Mouse (Mus musculus): ENCODE results near the gene Bcr.

Gene Bcr

DNA sequence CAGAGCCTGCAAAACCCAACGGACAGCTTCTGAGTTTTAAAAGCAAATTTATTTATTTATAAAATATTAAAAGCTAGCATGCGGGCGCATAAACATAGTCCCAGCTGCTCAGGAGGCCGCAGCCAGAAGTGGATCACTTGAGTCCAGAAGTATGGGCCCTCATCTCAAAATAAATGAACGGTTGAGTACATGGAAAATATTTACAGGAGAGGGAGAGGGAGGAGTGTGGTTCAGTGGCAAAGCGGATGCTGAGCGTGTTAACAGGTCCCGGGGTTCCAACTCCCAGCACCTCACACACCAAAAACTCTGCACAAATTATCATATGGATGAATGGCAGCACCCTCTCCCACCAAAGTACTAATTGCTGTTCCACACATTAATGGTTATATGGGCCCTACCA is 2.1 kb upstream of the Bcr start:
- DNase-seq (ENCODE audit: low spot score): no peak

- DNase-seq (ENCODE audit: low spot score): no peak
These were observed 1.5 kb upstream of the Bcr start for GRCm38 (mm10) chr10:75058761-75059395.

DNA sequence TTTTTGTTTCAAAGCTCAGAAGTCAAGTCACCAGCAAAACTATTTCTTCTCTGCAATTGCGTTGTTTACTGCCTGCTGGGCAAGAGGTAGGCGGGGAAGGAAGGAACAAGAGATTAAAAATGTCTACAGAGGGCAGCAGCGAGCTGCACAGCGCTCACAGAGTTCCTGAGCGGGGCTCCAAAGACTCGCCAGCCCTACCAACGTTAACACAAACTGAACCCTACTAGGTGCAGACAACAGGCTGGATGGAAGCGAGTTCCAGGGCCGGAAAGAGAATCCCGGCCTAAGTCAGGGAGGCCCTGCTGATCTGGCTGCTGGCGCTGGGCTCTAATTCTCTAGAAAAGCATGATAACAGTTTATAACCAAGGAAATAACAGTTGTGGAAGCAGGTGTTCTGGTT is 996 bp upstream of the Bcr start:
- DNase-seq (ENCODE audit: low spot score): peak; percentile 46

- no peak for DNase-seq (ENCODE audit: low spot score)
These were observed 447 bp downstream of the Bcr start for GRCm38 (mm10) chr10:75060843-75061235.

DNA sequence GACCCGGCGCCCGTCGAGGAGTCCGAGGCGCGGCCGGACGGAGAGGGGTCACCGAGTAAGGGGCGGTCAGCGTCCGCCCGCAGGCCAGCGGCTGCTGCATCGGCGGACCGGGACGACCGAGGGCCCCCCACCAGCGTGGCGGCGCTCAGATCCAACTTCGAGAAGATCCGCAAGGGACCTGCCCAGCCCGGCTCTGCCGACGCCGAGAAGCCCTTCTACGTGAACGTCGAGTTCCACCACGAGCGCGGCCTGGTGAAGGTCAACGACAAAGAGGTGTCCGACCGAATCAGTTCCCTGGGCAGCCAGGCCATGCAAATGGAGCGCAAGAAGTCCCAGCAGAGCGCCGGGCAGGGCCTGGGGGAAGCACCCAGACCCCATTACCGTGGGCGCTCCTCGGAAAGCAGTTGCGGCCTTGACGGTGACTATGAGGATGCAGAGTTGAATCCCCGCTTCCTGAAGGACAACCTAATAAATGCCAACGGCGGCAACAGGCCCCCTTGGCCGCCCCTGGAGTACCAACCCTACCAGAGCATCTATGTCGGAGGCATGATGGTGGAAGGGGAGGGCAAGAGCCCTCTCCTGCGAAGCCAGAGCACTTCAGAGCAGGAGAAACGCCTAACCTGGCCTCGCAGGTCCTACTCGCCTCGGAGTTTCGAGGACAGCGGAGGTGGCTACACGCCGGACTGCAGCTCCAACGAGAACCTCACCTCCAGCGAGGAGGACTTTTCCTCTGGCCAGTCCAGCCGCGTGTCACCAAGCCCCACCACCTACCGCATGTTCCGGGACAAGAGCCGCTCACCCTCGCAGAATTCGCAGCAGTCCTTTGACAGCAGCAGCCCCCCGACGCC is 1.2 kb downstream of the Bcr start:
- no peak for DNase-seq (ENCODE audit: low spot score)

DNA sequence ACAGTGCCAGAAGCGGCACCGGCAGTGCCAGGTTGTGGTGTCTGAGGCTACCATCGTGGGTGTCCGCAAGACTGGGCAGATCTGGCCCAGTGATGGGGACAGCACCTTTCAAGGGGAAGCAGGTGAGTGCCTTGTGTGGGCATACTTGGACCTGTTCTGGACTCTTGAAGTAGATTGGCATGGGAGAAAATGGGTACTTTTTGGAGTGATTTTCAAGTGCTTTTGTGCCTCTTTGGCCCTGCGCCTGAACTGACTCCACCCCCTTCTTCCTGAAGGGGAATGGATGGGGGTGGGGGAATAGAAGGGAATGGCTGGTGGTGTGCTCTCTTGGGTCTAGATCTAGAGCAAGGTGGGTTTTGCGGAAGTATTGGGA is 1.8 kb downstream of the Bcr start:
- no peak for DNase-seq (ENCODE audit: low spot score)

- DNase-seq (ENCODE audit: low spot score): no peak
These were observed 2.2 kb downstream of the Bcr start for GRCm38 (mm10) chr10:75062621-75063020.

GRCm38 (mm10) chr10:75063301-75063965 is 3.0 kb downstream of the Bcr start:
- DNase-seq (ENCODE audit: low spot score): no peak

DNA sequence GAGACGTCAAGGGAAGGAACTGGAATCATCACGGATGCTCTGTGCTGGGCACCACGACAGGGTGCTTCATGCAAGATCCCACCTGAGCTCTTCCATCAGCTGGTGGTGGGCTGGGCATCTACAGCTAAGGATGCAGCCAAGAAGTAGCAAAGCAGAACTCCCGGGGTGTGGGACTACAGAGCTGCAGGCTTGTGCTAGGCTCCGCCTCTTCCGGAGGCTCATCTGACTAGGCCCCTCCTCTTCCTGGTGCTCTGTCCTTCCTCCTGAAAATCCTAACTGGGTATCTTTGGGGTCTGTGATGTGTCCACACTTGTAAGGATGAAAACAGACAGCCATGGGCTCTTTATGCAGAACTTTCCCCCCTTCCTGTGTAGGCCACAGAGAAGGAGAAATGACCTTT is 5.3 kb downstream of the Bcr start:
- no peak for DNase-seq (ENCODE audit: low spot score)

DNA sequence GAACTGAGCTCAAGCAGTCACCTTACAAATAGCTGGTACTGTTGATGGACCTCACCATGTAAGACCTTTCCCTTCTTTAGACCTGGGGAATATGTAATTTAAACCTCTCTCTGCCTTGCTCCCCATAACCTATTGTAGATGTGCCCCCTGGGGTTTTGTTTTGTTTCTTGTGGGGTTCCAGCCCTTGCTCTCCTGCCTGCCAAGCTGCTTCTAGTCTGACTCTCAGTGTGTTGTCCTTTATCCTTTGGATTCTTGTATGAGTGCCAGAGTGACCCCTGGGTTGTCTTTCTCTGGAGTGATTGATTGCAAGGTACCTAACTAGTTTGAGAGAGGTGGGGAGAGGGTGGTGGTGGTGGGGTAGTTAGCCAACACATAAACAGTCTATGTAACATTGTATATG is 7.1 kb downstream of the Bcr start:
- DNase-seq (ENCODE audit: low spot score): no peak

- no peak for DNase-seq (ENCODE audit: low spot score)
These were observed 7.7 kb downstream of the Bcr start for GRCm38 (mm10) chr10:75068086-75068485.

GRCm38 (mm10) chr10:75068624-75069328 is 8.4 kb downstream of the Bcr start:
- no peak for DNase-seq (ENCODE audit: low spot score)

DNA sequence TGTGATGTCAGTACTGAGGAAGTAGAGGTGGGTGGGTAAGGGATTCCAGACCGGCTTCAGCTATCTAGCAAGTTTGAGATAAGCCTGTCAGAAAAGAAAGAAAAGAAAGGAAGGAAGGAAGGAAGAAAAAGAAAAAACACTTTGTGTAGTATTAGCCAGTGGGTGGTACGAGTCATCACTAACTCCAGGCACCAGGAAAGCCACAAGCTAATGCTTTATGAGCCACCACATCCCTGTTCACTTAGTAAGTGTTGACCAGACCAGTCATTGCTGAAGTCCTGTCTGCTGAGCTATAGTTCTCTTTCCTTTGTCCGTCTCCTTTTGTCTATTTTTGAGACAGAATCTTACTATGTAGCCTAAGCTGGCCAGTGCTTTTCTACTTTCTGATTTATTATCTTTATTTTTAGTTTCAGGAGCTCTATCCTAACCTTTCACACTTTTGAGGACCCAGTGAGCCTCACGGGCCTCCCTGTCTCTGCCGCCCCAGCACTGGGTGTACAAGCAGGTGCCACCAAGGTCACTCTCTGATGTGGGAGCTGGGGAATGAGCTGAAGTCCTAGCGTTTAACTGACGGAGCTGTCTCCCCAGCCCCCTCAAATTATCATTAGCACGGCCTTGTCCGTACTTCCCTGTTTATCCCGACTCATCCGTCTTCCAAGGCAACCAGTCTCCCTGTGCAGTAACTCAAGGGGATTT is 10.0 kb downstream of the Bcr start:
- DNase-seq (ENCODE audit: low spot score): no peak

GRCm38 (mm10) chr10:75075665-75076064 is 15.3 kb downstream of the Bcr start:
- DNase-seq (ENCODE audit: low spot score): no peak

DNA sequence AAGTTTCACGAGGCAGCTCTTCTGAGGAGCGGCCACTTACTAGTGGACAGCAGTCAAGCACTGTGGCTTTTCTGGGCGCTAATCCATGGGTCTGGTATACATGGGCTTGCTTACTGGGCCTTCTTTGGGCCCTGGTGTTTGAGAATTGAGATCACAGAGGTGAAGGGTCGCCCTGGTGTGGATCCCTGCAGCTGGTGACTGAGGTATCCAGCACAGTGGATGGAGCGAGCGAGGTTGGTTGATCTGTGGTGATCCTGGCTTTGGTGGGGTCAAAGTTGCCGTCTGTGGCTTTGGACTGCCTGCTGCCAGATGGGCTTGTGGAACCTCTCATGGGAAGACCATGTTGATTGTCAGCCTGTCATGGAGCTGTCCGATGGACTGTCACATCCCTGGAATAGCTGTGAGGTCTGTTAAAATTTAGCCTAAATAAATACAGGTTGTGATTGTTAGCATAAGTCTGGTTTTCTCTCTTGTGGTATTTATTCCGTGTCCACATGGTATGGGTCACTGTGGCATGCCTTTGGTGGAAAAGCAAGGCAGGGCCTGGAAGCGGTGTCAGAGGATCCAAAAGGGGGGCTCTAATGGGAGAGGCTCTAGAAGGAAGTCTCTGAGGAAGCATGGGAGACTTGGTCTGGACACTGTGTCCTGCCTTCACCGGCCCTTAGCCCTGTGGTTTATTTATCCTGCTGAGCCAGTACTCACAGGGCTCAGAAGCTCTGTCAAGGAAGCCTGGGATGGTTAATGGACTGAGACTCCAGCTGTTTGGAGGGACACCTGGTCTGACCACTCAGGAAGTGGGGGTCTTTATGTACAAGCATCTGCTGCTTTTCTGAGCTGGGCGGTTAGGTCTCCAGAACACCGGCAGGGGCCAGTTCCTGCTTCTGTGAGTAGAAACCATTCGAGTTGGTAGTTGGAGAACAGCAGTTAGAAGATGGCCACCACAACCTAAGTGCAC is 18.1 kb downstream of the Bcr start:
- no peak for DNase-seq (ENCODE audit: low spot score)

DNA sequence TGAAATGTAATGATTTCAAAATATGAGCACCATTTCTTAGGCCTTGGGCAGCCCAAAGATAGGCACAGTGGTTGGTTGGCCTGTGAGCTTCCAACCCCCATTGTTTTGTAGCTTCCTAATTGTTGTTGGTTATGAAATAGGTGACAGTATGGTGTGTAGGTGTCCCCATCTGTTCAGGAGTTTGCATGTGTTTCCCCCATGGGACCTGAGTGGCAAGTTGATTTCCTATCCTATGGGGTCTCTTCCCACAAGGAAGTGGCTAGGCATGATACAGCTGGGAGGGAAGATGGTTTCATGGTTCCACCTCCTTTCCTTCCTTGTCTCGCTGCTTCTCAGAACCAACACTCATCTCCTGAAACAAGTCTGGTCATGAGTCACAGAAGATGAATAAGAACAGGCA is 24.9 kb downstream of the Bcr start:
- no peak for DNase-seq (ENCODE audit: low spot score)

DNA sequence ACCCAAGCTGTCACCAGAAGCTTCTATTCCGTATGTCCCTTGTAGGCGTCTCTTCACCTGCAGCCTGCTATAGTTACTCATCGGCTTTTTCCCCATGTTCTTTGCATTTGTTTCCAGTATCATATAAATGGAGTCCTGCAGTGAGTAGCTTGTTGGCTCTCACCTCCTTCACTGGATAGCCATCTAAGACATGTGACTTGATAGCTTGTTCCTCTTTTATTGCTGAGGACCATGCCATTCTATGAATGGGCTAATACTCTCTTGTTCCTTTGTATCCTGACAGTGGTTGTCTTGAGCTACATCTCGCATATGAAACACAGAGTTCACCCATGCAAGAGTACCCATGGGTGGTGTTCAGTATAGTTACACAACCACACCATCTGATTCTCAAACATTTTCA is 28.1 kb downstream of the Bcr start:
- DNase-seq (ENCODE audit: low spot score): no peak

DNA sequence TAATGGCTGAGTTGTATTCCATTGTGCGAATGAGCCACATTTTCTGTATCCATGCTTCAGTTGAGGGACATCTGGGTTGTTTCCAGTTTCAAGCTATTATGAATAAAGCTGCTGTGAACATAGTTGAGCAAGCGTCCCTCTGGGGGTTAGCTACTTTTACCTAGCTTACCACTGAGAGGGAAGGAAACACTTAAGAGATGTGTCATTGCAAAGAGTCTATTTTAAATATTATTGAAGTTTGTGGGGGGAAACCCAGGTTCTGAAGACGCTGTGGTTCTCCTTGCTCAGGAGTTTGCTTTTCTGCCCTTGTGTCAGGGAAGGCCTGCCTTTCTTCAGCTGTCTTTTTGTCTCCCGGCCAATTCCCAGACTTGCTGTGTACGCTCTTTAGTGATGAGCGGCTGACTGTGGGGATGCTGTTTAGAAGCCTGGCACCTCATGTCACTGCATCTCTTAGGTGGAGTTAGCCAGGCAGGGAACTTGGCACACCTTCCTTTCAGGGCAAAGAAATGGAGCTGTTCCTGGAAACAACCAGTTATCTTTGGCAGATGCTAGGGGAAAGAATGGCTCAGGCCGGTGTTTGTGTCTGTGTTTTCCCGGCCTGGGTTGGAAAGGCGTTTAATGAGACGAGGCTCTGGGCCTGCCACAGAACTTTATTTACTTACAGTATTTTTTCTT is 31.2 kb downstream of the Bcr start:
- DNase-seq (ENCODE audit: low spot score): no peak

- no peak for DNase-seq (ENCODE audit: low spot score)
These were observed 33.0 kb downstream of the Bcr start for GRCm38 (mm10) chr10:75093252-75093987.

DNA sequence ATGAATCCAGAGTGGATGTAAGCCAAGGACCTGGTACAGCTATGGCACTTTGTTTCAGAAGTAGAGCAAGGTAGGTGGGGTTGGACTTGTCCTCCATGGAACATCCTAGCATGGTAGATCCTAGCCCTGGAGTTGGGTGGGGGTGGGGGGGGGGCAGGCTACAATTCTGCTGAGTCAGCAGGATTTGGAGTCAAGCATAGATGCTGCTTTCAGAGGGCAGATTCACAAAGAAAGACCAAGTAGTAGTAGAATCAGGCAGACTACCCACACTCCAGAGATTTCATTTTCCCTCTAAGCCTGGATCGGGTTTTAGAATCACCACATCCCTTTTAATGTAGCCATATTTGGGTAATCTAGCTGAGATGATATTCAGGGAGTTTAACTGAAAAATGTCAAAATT is 33.9 kb downstream of the Bcr start:
- no peak for DNase-seq (ENCODE audit: low spot score)

Data from c-Kit-positive CD71-positive TER-119-positive erythroid progenitor cells, embryonic 14.5 days (primary cell).